Mouse (Mus musculus): ENCODE results near the gene B4galt1. TPM values are rescaled to one million over a fixed set of nuclear protein-coding genes. Genes with fewer than 3 reads are reported as not detected.
A peak's percentile ranks its signal among the peaks of the same experiment; 100 is the strongest.

The B4galt1 gene
- polyA plus RNA-seq, 1 experiment from 2014 or later = 38.1 TPM

DNA sequence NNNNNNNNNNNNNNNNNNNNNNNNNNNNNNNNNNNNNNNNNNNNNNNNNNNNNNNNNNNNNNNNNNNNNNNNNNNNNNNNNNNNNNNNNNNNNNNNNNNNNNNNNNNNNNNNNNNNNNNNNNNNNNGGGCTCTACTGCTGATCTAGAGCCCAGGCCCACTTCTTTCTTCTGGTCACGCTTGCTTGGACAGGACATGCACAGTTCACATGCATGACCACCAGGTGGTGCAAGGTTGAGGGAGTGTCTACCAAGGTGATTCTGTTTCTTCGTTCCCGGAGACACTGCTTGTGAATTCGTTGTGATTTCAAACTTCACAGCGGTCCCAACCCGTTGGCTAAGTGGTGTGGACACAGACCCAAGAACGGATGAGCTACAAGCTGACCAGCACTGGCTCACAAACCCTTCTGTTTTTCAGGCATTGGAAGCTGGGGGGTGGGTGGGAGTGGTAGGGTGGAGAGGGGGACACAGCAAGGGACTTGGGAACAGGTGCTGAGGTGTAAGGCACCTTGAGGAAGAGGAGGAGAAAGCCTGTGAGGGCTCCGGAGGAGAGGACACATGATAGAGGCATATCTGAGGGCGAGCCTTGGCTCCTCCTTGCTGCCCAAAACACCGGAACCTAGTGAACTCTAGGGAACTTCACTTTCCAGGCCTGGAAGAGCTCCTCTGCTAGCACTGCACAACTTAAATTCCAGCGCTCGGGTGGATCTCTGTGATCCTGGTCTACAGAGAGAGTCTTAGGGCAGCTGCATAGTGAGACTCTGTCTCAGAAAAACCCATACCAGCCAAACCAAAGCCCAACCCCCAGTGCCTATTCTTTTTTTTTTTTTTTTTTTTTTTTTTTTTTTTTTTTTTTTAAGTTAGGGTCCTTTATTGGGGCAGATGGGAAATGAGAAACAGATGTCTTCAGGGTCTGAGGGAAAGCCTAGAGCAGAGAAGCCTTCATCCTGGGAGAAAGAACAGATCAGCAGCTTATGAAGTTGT lies 79.2 kb downstream of the B4galt1 start:
- Histone ChIP-seq H3K4me3 (peak overlapping the region; percentile 52), H3K36me3 (no peaks in the 10 kb centered on the region), H3K4me1 (peaks cover 22% of the 10 kb centered on the region), H3K27me3 (ENCODE audit: insufficient read depth, poor library complexity, severe bottlenecking) (no peaks in the 10 kb centered on the region), H3K27ac (peak overlapping the region; percentile 79), H3K9me3 (no peaks in the 10 kb centered on the region)
- DNase-seq (ENCODE audit: low spot score) = peak; percentile 92
- WGBS = 15% methylated on average over 12 of the region's 12 CpGs

DNA sequence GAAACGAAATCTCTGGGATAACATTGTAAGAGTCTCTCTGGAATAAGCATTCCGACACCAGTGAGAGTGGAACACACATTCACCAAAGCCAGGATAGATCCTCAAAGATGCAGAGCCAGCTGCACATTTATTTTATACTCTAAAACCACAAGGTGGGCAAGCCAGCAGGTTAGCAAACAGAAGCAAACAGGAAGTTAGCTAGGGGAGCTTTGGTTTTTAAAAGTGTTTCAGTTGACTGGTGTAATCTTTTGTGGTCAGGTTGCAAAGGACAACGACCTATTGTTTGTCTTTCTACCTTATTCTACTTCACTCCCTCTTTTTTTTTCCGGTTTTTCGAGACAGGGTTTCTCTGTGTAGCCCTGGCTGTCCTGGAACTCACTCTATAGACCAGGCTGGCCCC lies 93.9 kb downstream of the B4galt1 start:
- Histone ChIP-seq H3K4me1 (no peaks in the 10 kb centered on the region; the same call in 1 of the 2 replicates), H3K4me3 (no peak overlapping the region), H3K27ac (no peak overlapping the region), H3K27me3 (ENCODE audit: insufficient read depth, poor library complexity, severe bottlenecking) (no peaks in the 10 kb centered on the region), H3K36me3 (peaks cover 10% of the 10 kb centered on the region), H3K9me3 (no peaks in the 10 kb centered on the region)
- 49% methylated on average over 5 of the region's 5 CpGs for WGBS
- no peak for DNase-seq (ENCODE audit: low spot score)

DNA sequence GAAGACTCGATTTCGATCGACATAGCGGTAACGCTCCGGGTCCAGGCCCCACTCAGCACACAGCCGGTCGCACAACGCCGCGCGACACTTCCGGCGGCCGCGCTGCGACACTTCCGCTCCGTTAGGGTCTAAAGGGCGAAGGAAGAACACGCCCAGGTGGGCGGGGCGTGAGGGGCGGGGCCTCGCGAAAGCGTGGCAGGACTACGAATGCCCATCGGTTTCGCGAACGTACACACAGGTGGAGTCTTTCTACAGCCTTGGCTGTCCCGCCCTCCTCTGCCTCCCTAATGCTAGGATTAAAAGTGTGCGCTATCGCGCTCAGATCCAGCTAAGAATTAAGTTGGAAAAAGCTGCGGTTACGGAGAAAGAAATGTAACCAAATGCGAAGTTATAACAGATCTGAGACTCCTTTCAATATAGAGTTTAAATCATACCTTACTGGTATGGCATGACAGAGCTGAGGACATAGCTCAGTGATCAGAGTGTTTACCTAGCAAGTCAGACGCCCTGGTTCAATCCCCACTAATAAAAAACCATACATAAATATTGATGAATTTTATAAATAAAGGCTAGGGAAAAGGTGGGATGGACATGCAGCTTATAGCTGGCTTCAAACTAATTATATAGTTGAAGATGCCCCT lies 95.9 kb downstream of the B4galt1 start, which contains the start of gene Smu1:
Smu1 (minus strand) TSS at position 144 of the 641 bp plus-strand sequence.
- under 1% methylated on average over 40 of the region's 40 CpGs for WGBS

DNA sequence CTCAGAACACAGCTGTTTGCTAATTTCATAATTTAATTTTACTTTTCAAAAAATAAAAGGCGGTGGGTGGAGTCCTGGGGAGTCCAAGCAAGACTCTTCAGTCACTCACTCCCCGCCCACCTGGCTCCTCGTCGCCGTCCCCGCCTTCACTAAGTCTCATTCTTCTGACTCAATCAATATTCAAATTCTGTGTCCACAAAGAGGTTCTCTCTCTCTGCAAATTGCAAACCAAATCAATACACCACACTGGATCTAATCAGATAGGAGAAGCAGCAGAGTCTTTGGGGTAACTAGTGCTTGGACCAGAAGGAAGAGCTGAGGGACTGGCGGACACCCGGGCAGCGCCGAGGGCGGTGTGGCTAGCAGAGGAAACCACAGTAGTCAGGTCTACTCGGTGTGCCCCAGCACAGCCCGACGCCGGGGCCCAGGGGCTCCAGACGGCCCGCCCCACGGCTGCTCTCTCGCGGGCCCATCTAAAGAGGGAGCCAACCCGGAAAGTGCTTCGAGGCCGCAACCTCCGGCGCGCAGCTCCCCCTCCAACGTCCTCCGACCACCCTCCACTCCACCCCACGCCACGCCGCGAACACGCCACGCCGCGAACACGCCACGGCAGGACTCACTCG lies 96.5 kb downstream of the B4galt1 start:
- Histone ChIP-seq H3K4me3 (peak overlapping the region; percentile 89), H3K27me3 (ENCODE audit: insufficient read depth, poor library complexity, severe bottlenecking) (no peaks in the 10 kb centered on the region), H3K9me3 (no peaks in the 10 kb centered on the region), H3K4me1 (no peaks in the 10 kb centered on the region; the same call in 1 of the 2 replicates), H3K27ac (peak overlapping the region; percentile 93), H3K36me3 (peaks cover 36% of the 10 kb centered on the region)
- WGBS = under 1% methylated on average over 39 of the region's 39 CpGs
- DNase-seq (ENCODE audit: low spot score) = no peak

More for the DNA sequence above, 95.9 kb downstream of the B4galt1 start, which contains the start of gene Smu1:
- H3K4me3 ChIP-seq = peak within 1 kb of the TSS; percentile 89
- DNase-seq (ENCODE audit: low spot score) = peak; percentile 97
- H3K9me3 ChIP-seq = no peaks in the 10 kb centered on the region
- peaks cover 30% of the 10 kb centered on the region for H3K36me3 ChIP-seq
- no peaks in the 10 kb centered on the region; the same call in 1 of the 2 replicates for H3K4me1 ChIP-seq
- H3K27ac ChIP-seq = peak within 1 kb of the TSS; percentile 93
- H3K27me3 ChIP-seq (ENCODE audit: insufficient read depth, poor library complexity, severe bottlenecking) = no peaks in the 10 kb centered on the region

Small RNA genes within 50 kb of the gene (microRNA-seq; reads per million reads assigned to microRNA genes)
- gene Gm24112 (not detected), gene Gm25931 (not detected), gene Mir5123 (not detected)

Other genes with a start within 250 kb of the B4galt1 start
- gene Aptx, start 150.8 kb downstream of the B4galt1 start, polyA plus RNA-seq (2016; fragmentation: Nextera tagmentation; extraction: Ambion mirVana) = 29.4 and 32.2 TPM in 2 replicates
- 332 and 445 TPM in 2 replicates for gene Dnaja1, start 131.9 kb downstream of the B4galt1 start, polyA plus RNA-seq (2016; fragmentation: Nextera tagmentation; extraction: Ambion mirVana)
- gene Smu1, start 96.1 kb downstream of the B4galt1 start, polyA plus RNA-seq (2016; fragmentation: Nextera tagmentation; extraction: Ambion mirVana) = 125 and 158 TPM in 2 replicates
- gene Spink4, start 66.0 kb upstream of the B4galt1 start, polyA plus RNA-seq (2016; fragmentation: Nextera tagmentation; extraction: Ambion mirVana) = 6.2 and 10.2 TPM in 2 replicates
- 181 and 209 TPM in 2 replicates for gene Bag1, start 94.3 kb upstream of the B4galt1 start, polyA plus RNA-seq (2016; fragmentation: Nextera tagmentation; extraction: Ambion mirVana)
- 72.3 and 76.7 TPM in 2 replicates for gene Chmp5, start 94.4 kb upstream of the B4galt1 start, polyA plus RNA-seq (2016; fragmentation: Nextera tagmentation; extraction: Ambion mirVana)
- gene Nfx1, start 116.9 kb upstream of the B4galt1 start, polyA plus RNA-seq (2016; fragmentation: Nextera tagmentation; extraction: Ambion mirVana) = 76.5 and 87.4 TPM in 2 replicates
- gene Aqp7, start 194.1 kb upstream of the B4galt1 start, polyA plus RNA-seq (2016; fragmentation: Nextera tagmentation; extraction: Ambion mirVana) = 0.09 and 1.2 TPM in 2 replicates
- gene Aqp3, start 244.2 kb upstream of the B4galt1 start, polyA plus RNA-seq (2016; fragmentation: Nextera tagmentation; extraction: Ambion mirVana) = 10.6 TPM in 2 replicates